Mouse (Mus musculus): ENCODE measurements around the gene Hspg2.

Hspg2 gene

DNA sequence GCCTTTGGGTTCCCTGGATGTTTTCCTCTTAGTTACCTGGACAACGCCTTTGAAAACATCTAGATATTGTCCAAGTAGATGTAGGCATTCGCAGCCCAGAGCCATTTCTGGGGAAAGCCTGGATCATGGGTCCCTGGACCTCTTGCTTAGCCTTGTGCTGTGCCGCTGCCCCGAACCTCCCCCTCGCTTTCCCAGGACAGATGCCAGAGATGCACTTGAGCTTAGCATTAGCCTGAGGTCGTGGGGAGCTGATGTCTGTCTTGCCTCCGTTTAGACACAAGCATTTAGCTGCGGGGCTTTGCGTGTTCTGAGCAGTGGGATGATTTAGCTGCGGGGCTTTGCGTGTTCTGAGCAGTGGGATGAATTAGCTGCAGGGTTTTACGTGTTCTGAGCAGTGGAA, 31.6 kb downstream of the Hspg2 start:
- no peak for DNase-seq (ENCODE audit: low read depth)

DNA sequence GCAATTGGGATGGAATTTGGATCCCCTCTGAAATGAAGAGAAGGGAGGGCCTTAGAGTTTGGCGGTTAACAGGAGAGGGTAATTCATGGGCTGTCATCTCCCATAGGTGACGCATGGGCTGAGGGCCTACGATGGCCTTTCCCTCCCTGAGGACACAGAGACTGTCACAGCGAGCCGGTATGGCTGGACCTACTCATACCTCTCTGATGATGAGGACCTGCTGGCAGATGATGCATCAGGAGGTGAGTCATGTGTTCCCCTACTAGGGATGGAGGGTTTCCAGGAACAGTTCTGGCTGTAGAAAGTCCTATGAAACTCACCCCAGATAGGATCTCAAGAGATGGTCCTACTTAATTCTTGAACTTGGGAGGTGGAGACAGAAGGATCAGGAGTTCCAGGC, 32.4 kb downstream of the Hspg2 start:
- DNase-seq (ENCODE audit: low read depth), result no peak

DNA sequence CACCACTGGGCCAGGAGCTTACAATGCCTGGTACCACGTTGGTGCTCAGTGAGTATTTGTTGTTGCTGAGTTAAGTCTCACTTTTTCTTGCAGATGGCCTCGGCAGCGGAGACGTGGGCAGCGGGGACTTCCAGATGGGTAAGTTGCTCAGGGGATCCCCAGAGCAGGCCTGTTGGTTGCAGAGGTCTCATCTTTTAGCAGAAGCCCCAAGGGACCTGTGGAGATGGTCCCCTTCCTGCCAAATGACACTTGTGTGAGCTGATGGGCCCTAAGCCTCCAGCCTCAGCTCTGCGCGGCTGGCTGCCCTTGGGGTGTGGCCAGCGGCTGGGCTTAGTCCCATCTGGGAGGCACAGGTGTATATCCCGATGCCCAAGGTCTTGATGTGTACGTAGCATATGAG, 33.6 kb downstream of the Hspg2 start:
- no peak for DNase-seq (ENCODE audit: low read depth)

DNA sequence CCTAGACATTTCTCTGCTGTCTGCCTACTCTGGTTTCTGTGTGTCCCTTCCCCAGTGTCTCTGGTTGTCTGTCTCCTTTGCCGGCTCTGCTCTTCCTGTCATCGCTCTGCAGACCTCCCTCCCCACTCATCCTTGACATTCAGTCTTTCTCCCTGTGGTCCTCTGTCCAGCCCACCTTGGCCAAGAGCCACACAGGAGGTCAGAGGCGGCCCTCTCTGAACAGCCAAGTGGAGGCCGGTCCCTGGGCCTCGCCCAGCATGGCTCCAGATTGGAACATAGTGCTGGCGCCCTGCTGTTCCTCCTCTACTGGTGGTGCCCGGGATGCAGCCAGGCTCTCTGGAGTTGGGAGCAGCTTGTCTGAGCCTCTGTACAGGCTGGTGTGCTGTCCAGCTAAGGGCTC, 34.2 kb downstream of the Hspg2 start:
- no peak for DNase-seq (ENCODE audit: low read depth)

DNA sequence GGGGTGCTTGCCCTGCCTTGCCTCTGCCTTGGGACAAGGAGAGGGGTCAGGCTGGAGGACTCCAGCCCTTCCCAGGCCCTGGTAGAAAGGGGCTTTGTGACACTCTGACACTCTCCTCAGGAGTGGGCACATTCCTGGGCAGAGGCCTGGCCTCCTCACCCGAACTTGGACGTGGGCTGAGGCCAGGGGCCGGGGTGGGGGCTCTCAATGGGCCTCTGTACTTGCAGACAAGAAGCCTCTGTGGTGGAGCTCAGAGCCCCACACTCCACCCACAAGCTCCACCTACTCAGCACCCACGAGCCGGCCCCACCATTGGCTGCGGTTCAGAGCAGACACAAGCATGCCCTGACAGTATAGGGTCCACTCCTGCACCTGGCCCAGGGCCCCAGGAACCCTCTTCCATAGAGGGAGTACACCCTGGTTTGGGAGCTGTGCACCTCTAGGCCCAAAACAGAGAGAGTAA, 35.0 kb downstream of the Hspg2 start:
- no peak for DNase-seq (ENCODE audit: low read depth)

DNA sequence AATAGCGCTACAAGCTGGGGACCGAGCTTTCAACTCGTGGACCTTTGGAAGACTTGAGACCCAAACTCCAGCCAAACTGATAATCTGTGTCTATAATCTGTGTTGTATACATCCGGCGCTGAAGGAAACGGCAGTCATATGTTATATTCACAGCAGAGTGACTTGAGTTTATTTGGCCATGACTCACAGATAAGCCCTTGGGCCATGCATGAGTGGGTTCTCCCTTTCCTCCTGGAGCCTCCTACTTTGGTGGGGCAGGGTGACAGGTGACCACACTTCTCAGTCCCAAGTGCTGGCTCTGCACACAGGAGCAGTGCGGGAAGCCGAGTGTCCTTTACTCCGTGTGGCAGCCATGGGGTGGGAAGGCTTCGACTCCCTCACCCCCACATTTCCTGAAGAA, 38.1 kb downstream of the Hspg2 start:
- no peak for DNase-seq (ENCODE audit: low read depth)

DNA sequence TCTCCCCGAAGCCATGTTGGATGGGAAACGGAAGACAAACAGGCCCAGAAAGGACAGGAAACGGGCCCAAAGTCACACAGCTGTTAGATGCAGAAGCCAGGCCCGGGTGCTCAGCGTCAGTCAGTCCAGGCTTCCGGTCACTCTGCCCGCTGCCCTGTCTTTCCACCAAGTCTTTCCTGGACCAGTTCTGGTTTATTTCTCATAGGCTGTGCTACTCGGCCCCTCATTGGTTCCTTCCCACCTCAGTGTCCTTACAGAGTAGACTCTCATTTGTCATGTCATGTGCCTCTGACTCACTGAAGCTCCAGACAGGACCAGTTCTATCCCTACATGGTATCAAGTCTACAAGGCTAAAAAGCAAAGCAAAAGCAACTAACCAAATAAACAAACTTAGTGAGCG, 41.0 kb downstream of the Hspg2 start:
- no peak for DNase-seq (ENCODE audit: low read depth)

DNA sequence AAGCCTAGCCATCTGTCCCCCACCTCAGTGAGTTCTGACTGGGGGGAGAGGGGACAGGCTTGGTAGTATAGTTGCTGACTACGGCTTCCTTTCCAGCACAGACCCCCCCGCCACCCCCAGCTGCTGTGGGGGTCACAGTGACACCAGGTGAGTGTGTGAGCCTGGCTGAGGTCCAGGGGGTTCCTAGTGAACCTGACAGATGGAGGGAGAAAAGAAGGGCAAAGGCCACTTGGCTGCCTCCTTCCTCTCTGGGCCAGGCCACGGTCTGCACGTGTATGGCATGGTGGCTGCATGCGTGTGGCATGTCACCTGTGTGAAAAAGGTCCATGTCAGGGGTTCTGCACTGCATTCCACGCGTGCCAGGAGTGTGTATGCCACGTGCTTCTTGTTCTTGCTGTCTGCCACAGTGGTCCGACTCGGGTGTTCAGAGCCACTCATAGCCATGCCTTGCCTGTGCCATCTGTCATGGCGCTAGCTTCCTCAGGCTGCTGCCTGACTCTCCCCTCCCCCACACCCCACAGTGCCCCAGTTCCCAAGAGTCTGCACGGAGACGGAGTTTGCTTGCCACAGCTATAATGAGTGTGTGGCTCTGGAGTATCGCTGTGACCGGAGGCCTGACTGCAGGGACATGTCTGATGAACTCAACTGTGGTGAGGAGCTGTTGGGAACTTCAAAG, 41.6 kb downstream of the Hspg2 start:
- DNase-seq (ENCODE audit: low read depth), result no peak

DNA sequence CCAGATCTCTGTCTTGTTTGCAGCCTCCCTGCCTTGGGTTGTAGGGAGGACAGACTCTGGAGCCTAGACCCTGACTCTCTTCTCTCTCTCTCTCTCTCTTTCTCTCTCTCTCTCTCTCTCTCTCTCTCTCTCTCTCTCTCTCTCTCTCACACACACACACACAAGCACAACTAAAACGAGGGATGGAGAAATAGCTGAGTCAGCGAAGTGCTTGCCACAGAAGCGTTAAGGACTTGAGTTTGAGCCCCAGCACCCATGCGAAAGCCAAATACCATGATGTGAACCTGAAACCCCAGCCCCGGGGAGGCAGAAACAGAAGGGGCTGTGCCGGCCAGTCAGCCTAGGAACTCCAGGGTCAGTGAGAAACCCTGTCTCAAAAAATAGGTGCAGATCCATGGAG, 44.3 kb downstream of the Hspg2 start:
- no peak for DNase-seq (ENCODE audit: low read depth)

DNA sequence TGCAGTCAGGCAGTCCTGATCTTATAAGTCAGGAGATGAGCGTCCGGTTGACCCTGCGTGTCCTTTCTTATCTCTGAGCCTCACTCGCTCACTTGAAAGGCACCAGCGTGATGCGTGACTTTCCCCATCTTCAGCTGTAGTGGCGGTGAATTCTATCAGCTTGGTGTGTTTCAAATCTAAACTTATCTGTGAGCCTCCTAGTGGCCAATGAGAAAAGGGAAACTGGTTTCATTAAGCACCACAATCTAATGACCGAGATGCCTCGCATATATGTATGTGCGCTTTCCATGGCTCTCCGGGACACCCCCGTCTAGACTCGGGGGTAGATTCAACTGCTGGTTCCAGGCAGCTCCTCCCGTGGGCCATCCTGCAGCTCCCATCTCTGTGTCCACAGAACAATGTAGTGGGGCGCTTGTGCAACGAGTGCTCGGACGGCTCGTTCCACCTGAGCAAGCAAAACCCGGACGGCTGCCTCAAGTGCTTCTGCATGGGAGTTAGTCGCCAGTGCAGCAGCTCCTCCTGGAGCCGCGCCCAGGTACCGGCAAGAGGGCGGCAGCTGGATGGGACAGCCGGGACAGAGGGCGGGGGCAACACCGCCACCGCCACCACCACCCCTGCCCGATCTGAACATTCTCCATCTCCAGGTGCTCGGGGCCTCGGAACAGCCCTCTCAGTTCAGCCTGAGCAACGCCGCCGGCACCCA, 49.6 kb downstream of the Hspg2 start:
- no peak for DNase-seq (ENCODE audit: low read depth)

DNA sequence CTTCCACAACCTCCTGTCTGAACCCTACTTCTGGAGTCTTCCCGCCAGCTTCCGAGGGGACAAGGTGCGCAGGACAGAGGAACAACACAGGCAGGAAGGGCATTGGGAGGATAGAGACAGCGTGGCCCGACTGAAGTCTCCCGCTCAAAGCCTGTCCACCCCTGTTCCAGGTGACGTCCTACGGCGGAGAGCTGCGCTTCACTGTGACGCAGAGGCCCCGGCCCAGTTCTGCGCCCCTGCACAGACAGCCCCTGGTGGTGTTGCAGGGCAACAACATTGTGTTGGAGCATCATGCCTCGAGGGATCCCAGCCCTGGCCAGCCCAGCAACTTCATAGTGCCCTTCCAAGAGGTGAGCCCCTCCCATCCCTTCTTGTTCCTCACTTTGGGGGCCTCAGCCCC, 50.2 kb downstream of the Hspg2 start:
- no peak for DNase-seq (ENCODE audit: low read depth)

DNA sequence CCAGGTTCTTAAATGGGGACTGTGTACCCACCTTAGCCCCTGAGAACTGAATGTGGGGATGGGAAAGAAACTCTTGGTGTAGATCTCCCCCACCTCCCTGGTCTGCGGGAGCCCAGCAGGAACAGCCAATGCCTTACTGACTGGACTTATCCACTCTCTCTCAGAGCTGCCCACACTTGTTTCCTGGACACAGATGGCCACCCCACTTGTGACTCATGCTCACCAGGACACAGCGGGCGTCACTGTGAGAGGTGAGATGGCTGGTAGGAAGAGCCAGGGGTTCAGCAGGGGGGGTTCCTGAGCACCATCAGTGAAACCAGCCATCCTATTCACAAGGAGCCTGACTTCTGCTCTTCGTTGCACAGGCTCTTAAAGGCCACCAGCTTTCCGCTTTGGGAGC, 51.8 kb downstream of the Hspg2 start:
- DNase-seq (ENCODE audit: low read depth), result no peak

DNA sequence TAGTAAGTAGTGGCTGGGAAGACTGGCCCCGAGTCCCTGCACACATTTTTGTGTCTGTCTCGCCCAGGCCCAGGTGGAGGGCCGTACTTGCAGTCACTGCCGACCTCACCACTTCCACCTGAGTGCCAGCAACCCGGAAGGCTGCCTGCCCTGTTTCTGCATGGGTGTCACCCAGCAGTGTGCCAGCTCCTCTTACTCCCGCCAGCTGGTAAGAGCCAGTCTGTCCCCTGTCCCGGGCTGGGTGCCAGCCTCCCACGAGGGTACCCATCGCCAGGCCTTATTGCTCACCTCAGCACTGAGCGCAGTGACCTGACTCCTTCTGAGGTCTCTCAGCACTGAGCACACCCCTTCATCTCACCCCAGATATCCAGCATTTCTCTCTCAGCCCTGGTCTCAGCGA, 53.4 kb downstream of the Hspg2 start:
- no peak for DNase-seq (ENCODE audit: low read depth)

DNA sequence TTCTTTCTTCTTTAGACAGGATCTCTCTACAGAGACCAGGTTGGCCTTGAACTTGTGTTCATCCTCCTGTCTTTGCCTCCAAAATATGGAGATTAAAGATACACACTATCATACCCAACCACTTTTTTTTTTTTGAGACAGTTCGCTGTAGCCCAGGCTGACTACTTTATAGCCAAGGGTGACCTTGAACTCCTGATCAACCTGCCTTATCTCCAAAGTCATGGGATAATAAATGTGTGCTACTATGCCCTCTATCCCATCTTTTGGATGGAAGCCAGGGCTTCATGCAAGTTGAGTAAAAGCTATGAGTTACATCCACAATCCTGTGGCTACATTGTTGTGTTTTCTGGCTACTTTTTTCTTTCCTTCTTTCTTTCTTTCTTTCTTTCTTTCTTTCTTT, 56.9 kb downstream of the Hspg2 start:
- DNase-seq (ENCODE audit: low read depth), result no peak

DNA sequence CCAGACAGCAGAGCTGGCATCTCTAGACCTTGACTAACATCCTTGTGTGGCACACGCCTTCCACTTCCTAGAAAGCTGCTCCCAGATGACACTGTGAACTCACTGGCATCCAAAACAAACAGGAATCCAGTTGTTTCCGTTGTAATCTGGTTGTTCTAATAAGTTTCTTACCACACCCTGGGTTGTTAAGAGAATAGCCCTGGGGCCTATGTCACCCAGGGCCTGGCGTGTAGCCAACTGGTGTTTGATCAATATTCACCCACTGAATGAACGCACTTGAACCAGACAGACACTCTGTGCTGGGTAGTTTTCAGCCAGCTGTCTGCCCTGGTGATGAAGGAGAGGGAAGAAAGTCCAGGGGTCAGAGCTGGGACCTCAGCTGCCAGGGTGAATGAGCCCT, 58.8 kb downstream of the Hspg2 start:
- DNase-seq (ENCODE audit: low read depth), result no peak

DNA sequence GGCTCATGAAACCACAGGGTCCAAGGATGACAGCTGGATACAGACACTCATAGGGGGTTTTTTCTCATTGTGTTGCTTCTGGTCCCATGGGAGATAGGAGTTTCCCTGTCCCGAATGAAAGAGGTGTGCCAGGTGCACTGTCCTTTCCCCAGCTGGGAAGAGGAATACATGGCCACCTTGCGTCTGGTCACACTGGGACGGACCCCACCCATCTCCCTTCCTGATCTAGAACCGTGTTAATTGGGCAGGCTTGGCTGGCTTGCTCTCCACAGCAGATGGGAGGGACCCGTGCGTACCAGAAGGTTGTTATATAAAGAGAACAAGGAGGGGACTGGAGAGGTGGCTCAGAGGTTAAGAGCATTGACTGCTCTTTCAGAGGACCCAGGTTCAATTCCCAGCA, 59.3 kb downstream of the Hspg2 start:
- no peak for DNase-seq (ENCODE audit: low read depth)

DNA sequence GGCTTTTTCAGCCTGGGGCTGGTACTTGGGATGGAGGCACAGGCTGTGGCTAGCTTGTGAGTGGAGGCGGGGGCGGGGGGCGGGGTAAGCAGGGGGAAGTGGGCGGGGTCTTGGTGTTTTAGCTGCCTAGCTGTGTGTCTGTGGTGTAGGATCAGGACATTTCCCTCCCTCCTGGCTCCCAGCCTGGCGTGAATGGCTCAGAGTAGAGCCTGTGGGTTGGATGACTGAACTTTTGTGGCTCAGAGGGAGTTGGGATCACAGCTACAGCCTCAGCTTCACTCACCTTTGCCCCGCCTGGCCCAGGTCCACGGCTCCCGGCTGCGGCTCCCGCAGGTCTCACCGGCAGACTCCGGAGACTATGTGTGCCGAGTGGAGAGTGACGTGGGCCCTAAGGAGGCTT, 71.8 kb downstream of the Hspg2 start:
- peak; percentile 75 for DNase-seq (ENCODE audit: low read depth)

DNA sequence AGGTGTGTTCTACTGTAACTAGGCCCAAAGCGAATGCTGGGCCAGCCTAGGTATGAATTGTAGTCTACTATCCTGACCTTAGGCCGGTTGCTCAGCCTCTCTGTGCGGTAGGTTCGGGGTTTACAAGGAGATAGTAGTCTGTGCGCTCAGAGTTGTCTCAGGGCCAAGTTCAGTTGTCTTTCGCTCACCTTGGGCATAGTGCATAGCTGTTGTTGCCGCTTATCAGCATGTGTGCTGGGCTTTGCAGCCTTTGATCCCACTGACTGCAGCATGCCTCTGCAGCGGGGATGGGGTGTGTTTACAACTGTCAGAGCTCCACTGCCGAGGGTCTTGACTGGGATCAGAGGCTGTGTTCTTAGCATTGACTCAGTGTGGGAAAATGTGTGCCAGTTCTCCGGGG, 74.4 kb downstream of the Hspg2 start:
- no peak for DNase-seq (ENCODE audit: low read depth)

DNA sequence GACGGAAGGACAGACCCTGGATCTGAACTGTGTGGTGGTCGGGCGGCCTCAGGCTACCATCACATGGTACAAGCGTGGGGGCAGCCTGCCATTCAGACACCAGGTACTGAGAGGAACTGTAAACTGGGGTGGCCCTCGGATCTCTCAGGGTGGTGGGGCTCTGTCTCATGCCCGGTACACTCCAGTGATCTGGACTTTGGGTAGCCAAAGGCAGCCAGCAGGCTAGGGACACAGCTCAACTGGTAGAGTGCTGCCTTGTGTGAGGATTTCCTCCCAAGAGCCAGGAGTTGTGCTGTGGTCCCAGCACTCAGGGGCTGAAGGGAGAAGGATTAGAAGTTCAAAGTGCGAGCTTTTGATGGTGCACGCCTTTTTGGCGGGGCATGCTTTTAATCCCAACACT, 77.0 kb downstream of the Hspg2 start:
- DNase-seq (ENCODE audit: low read depth), result no peak

DNA sequence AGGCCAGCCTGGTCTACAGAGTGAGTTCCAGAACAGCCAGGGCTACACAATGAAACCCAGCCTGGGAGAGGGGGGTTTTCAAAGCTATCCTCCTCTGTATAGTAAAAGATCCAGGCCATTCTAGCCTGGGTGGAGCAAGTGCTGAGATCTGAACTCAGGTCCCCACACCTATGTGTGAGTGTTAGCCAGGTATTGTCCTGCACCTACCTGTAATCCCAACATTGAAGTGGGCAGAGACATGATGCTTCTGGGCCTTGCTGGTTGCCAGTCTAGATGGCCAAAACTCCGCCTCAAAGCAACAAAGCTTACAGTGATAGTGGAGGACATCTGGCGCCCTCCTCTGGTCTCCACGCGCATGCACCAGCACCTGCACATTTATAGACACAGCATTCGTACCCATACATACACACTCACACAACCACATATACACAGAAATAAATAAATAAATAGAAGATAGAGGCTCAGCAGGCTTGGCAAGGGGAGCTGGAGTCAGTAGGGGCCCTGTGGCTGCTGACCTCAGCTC, 77.5 kb downstream of the Hspg2 start:
- DNase-seq (ENCODE audit: low read depth), result no peak

DNA sequence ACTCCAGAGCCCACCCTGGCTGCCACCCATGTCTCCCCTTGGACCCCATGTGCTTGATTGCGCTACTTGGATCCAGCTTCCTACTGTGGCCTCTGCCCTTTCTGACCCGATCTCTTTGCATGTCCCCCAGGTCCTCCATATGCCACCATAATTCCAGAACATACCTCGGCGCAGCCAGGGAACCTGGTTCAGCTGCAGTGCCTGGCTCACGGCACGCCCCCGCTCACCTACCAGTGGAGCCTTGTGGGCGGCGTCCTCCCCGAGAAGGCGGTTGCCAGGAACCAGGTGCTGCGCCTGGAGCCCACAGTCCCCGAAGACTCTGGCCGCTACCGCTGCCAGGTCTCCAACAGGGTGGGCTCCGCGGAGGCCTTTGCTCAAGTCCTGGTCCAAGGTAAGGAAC, 84.9 kb downstream of the Hspg2 start:
- DNase-seq (ENCODE audit: low read depth), result no peak

DNA sequence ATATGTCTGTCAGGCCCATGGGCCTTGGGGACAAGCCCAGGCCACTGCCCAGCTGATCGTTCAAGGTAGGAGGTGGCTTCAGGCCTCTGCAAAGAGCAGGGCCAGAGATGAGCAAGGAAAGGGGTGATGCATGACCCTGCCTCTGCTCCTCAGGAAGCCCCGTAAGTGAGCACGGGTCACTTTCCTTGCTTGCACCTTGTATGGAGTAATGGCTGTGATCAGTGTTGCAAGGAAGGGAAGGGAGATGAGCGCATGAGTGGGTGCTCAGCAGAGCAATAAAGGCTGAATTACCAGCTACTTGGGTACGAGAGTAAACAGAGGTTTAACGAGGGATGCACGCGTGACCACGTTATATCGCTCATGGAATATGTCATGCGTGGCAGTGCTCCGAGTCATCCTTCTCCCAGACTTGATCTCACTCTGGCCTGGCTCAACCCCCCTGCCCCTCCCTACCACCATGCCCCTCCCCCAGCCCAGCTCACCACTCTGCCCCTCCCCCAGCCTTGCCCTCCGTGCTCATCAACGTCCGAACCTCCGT, 88.2 kb downstream of the Hspg2 start:
- no peak for DNase-seq (ENCODE audit: low read depth)

DNA sequence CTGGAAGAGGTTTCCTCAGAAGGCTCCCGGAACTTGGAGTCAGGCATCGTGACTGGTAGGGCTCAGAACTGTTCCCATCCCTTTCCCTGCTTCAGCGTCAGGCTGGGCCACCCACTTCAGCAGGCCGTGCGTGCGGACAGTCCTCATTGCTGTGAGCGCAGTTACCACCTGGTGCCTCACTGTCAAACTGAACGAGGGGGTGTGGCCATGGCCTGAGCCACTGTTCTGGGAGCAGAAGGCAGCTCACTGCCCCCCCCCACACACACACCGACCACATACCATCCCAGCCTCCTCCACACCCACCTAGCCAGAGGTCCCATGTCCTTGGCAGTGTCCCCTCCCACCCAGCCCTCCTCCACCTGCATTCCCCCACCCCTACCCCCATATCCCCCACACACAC, 101.3 kb downstream of the Hspg2 start:
- no peak for DNase-seq (ENCODE audit: low read depth)

DNA sequence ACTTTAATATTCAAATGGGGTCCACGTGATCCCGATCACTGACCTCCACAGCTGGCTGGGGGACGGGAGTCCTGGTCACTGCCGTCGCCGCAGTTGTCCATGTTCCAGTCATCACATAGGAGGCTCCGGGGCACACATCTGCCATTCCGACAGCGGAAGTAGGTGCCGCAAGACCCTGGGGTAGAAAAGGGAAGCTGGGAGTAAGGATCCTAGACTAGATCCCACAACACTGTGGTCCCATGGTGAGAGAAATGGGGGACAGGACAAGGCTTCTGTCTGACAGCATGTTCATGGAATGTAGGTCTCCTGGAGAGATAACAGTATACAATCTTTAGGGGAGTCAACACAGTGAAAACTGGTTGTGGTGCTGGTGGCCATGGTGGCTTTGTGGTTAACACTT, 105.9 kb downstream of the Hspg2 start, which contains the start of gene Ldlrad2:
TSS of gene Ldlrad2 (minus strand) at position 101 of the 400 bp plus-strand sequence.
- DNase-seq (ENCODE audit: low read depth), result no peak
